Mouse (Mus musculus): ENCODE results near the gene Ptprn. TPM values are rescaled to one million over a fixed set of nuclear protein-coding genes. Genes with fewer than 3 reads are reported as not detected.

Gene Ptprn
- total RNA-seq, 2 experiments from 2014 or later, result 395 to 416 TPM

DNA sequence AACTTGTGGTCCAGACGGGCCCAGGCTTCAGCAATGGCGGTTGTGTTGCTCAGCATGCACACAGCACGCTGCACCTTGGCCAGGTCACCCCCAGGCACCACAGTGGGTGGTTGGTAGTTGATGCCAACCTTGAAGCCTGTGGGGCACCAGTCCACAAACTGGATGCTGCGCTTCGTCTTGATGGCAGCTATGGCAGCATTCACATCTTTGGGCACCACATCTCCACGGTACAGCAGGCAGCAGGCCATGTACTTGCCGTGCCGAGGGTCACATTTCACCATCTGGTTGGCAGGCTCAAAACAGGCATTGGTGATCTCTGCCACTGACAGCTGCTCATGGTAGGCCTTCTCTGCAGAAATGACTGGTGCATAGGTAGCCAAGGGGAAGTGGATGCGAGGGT, 48.5 kb downstream of the Ptprn start:
- peak overlapping the region; percentile 24; the same call in 1 of the 2 replicates for H3K4me3 ChIP-seq
- no peak for DNase-seq (ENCODE audit: low spot score in 2 of 2)
- peak overlapping the region; percentile 63 for H3K27ac ChIP-seq
- no peak for TF ChIP-seq CTCF (conservative IDR thresholded peaks at IDR 0.05)

DNA sequence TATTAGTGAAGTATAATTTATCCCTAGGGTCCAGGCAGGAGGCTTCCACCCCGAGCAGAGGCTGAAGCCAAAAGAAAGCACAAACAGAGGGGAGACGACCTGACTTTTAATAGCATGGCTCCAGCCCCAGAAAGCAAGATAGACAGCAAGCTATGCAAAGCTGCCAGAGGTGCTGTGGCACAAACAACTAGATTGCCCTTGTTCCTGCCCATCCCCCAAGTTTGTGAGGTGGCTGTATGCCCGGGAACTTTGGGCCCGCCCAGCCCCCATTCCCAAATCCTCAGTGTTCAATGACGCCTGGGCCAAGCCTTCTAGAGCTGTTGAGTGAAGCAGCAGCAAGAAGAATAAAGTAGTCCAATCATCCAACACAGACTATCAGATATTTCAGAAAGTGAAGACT, 49.4 kb downstream of the Ptprn start:
- peak; percentile 70 to 80 for DNase-seq (ENCODE audit: low spot score in 2 of 2)
- Histone ChIP-seq H3K27ac (peak overlapping the region; percentile 63), H3K4me3 (peak overlapping the region; percentile 24; the same call in 1 of the 2 replicates)
- no peak for TF ChIP-seq CTCF (conservative IDR thresholded peaks at IDR 0.05)

DNA sequence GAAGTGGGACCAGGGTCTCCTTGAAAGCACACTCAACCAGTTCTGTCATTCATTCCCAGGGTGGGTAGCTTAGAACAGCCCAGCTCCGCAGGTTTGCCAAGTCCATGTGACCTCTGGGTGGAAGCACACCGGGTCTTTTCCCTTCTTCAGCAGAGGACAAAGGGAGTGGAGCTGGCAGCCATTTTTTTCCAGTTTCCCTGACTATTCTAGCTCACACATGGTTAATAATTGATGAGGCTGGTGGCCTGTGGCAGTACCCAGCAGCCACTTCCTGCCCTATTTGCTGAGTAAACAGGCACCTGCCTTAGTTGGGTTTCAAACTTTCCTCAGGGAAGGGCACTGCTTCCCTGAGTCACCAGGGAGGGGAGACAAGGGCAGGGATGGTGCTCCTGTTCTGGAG, 49.9 kb downstream of the Ptprn start:
- Histone ChIP-seq H3K4me3 (no peak overlapping the region; the same call in 1 of the 2 replicates), H3K27ac (peak overlapping the region; percentile 63)
- no peak for DNase-seq (ENCODE audit: low spot score in 2 of 2)
- no peak for TF ChIP-seq CTCF (conservative IDR thresholded peaks at IDR 0.05)

DNA sequence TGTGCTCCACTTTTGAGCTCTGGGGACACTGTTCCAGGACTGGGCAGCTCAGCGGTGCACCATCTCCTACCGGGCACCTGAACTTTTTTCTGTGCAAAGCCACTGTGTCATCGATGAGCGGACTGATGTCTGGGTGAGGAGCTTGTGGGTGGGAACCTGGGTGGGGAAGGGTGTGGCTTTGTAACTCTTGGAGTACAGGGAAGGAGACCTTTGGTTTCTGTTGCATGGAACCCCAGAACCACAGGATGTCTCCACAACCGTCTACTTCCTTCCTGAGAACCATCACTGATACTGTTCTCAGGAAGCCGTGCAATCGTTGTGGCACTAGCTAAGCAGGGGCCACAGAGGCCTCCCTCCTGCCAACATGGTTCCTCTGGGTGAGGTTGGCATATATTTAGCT, 51.2 kb downstream of the Ptprn start:
- no peak overlapping the region for H3K27ac ChIP-seq
- no peak for TF ChIP-seq CTCF (conservative IDR thresholded peaks at IDR 0.05)
- H3K4me3 ChIP-seq, result no peak overlapping the region
- DNase-seq (ENCODE audit: low spot score in 2 of 2), result no peak

DNA sequence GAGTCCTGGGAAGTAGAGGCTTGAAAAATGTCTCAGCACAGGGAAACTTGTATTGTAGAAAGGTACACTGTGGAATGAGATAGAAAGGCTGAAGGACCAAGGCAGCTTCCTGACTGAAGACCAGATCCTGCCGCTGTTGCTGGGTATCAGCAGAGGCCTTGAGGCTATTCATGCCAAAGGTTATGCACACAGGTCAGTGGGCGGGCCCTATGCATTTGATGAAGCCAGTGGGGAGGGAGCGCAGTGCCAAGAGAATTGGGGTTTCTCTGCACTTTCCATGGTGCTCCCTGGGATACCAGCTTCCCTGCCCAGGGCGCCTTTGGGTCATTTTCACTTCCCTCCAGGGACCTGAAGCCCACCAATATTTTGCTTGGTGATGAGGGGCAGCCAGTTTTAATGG, 51.8 kb downstream of the Ptprn start:
- no peak overlapping the region for H3K4me3 ChIP-seq
- no peak for DNase-seq (ENCODE audit: low spot score in 2 of 2)
- TF ChIP-seq CTCF (conservative IDR thresholded peaks at IDR 0.05), result no peak
- no peak overlapping the region for H3K27ac ChIP-seq

DNA sequence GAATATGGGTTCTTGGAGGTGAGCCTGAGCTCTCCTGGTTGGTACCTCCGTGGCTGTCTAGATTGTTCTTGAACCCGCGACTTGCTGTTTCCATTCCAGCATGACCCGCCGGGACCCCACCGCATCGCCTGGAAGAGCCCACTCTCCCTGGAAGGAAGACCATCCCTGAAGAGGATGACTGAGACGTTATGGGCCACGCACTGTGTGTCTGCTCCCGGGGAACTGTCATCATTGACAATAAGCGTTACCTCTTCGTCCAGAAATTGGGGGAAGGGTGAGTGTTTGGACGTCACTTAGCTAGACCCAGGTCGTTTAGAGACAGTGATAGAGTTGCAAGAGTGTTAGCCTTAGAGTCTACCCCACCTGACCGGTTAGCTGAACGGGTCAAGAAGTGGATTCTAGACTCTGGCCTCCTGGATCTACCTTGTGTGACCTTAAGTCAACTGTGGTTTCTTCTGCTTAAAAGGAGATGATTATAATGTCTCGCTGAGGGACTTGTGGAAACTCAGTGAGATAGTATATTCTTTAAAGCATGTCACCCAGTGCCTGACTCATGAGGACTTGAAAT, 53.1 kb downstream of the Ptprn start:
- TF ChIP-seq CTCF (conservative IDR thresholded peaks at IDR 0.05), result no peak
- H3K27ac ChIP-seq, result peak overlapping the region; percentile 96

DNA sequence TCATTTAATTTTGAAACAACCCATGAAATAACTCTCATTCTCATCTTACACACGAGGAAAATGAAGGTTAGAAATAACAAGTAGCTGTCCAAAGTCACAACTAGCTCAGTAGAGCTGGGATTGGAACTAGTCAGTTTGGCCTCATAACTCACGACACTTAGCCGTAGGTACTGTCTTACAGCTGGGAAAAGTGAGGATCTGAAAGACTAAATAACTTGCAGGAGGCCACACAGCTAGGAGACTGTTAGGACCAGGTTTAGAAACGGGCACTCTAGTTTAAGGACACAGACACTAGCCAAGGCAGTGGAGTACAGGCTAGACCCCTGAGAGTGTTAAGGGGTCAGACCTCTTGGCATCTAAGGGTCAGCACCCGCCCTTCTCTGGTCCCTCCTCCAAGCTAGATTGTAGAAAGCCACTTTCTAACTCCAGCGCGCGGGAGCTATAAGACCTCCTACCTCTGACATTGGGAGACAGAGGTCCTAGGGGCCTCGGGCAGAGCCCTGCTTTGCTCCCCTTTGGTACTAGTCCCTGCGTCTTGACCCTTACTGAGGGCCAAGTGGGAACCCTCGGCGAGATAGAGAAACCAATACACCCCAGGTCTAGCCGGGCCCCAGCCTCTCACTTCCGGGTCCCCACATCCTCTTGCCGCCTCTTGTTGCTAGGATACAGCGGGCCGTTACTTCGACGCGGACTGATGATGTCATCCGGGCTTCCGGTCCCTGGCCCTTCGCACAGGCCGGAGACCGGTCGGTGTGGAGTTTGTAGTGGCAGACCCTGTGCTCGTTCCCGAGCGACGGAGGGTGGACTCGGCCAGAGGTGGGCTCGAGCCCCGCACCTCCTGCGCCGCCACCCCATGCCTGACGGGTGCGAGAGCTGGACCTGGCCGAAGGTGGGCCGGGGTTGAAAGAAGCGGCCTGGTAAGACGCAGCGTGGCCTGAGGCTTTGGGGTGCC, 53.9 kb downstream of the Ptprn start, which contains the start of the genes Glb1l and Stk16:
TSS of gene Glb1l (minus strand) at position 678 of the 952 bp plus-strand sequence.
TSS of gene Stk16 (plus strand) at position 703 of the 952 bp plus-strand sequence.
- H3K4me3 ChIP-seq, result peak within 1 kb of the TSS; percentile 100

More for the DNA sequence above, 53.1 kb downstream of the Ptprn start:
- peak overlapping the region; percentile 100 for H3K4me3 ChIP-seq
- DNase-seq (ENCODE audit: low spot score in 2 of 2), result no peak

DNA sequence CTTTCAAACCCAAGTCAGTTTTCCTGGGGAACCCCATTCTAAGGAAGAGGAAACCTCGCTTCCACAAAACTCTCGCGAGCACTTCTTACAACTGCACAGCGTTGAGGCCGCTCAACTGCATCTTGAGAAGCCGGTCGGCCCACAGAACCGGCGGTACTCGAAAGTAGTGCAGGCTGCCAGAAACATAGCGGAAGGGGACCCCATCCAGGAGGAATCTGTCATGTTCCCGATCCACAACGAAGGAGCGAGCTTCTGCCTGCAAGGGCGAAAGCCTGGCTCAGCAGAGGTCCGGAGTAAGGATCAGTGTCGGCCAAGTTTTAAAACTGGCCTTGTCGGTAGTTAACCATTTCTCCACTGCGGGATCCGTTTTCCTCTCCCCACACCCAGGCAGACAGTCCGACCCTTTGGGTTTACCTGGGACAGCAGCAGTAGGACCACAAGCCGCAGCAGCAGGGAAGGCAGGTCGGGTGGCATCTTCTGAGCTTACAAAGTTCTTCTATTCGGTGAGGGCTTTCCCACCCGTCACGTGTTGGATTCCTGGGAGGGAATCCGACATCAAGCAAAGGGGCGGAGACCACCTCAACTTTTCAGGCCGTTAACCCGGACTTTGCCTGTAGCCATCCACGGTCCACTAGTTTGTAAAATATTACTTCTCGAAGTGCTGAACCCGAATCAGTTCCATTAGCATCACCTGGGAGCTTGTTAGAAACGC, 55.2 kb downstream of the Ptprn start:
- DNase-seq (ENCODE audit: low spot score in 2 of 2), result no peak
- peak overlapping the region; percentile 19; the same call in 1 of the 2 replicates for H3K27ac ChIP-seq
- 0 out of 2 replicates have a peak, but pooled peaks have one; percentile 6 for TF ChIP-seq CTCF (conservative IDR thresholded peaks at IDR 0.05)

More for the DNA sequence above, 53.9 kb downstream of the Ptprn start, which contains the start of the genes Glb1l and Stk16:
- H3K27ac ChIP-seq, result peak within 1 kb of the TSS; percentile 96
- no peak for TF ChIP-seq CTCF (conservative IDR thresholded peaks at IDR 0.05)
- peak; percentile 94 to 98 for DNase-seq (ENCODE audit: low spot score in 2 of 2)

DNA sequence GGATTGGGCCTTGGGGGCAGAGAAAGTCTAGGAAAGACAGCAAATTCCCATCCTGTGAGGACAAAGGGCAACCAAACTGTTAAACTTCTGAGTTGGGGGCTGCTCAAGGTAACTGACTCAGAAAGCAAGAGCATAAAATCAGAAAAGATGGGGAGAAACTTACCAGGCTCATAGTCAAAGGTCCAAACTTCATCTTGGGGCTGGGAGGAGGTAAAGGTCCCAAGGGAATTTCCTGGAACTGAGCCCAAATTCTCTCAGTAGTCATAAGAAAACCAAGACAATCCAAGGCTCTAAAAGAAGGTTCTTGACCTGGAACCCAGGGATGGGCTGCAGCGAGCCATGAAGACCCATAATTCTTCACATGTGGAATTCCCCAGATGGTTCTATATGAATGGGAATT, 63.1 kb downstream of the Ptprn start:
- TF ChIP-seq CTCF (conservative IDR thresholded peaks at IDR 0.05), result no peak
- H3K4me3 ChIP-seq, result no peak overlapping the region
- DNase-seq (ENCODE audit: low spot score in 2 of 2), result no peak
- H3K27ac ChIP-seq, result no peak overlapping the region

More for the DNA sequence above, 55.2 kb downstream of the Ptprn start:
- peak overlapping the region; percentile 36 for H3K4me3 ChIP-seq

Small RNAs within 50 kb of the gene (microRNA-seq; reads per million reads assigned to microRNA genes)
- gene Gm27943, result 0 reads per million in 2 experiments

Other genes starting within 250 kb of the Ptprn start
- 1 to 10 TPM; 1.9 to 2.0 TPM for gene Nhej1, start 139.3 kb downstream of the Ptprn start, total RNA-seq (2021)
- under 1 TPM in 1 of 2 experiments, not detected in 1; 0.23 TPM for gene Slc23a3, start 130.6 kb downstream of the Ptprn start, total RNA-seq (2021)
- 10 to 100 TPM; 31.2 to 32.0 TPM for gene Cnppd1, start 121.8 kb downstream of the Ptprn start, total RNA-seq (2021)
- 100 to 1,000 TPM; 178 to 179 TPM for gene Retreg2, start 121.7 kb downstream of the Ptprn start, total RNA-seq (2021)
- 10 to 100 TPM; 31.9 to 41.8 TPM for gene Zfand2b, start 95.9 kb downstream of the Ptprn start, total RNA-seq (2021)
- 10 to 100 TPM; 26.9 to 31.4 TPM for gene Abcb6, start 84.1 kb downstream of the Ptprn start, total RNA-seq (2021)
- 10 to 100 TPM; 28.4 to 30.4 TPM for gene Ankzf1, start 72.4 kb downstream of the Ptprn start, total RNA-seq (2021)
- gene Atg9a, start 72.3 kb downstream of the Ptprn start, total RNA-seq (2021), result 100 to 1,000 TPM; 106 to 113 TPM
- gene Glb1l, start 53.7 kb downstream of the Ptprn start, total RNA-seq (2021), result 10 to 100 TPM; 16.9 to 17.7 TPM
- gene Stk16, start 53.7 kb downstream of the Ptprn start, total RNA-seq (2021), result 10 to 100 TPM; 88.6 to 93.7 TPM
- 100 to 1,000 TPM; 533 to 543 TPM for gene Tuba4a, start 44.6 kb downstream of the Ptprn start, total RNA-seq (2021)
- not detected for gene A630095N17Rik, start 32.4 kb downstream of the Ptprn start, total RNA-seq (2021)
- gene Dnajb2, start 28.1 kb downstream of the Ptprn start, total RNA-seq (2021), result 10 to 100 TPM; 69.6 to 82.8 TPM
- gene Resp18, start 13.9 kb upstream of the Ptprn start, total RNA-seq (2021), result 100 to 1,000 TPM in 1 of 2 experiments, 10 to 100 TPM in 1; 82.5 to 106 TPM
- 10 to 100 TPM; 49.1 to 50.0 TPM for gene Dnpep, start 53.5 kb upstream of the Ptprn start, total RNA-seq (2021)
- under 1 TPM; 0.88 to 1.00 TPM for gene Des, start 95.8 kb upstream of the Ptprn start, total RNA-seq (2021)
- gene Speg, start 110.8 kb upstream of the Ptprn start, total RNA-seq (2021), result 100 to 1,000 TPM; 168 to 179 TPM
- 10 to 100 TPM; 72.9 to 76.0 TPM for gene Gmppa, start 171.4 kb upstream of the Ptprn start, total RNA-seq (2021)
- 1 to 10 TPM; 5.5 to 7.1 TPM for gene Asic4, start 185.9 kb upstream of the Ptprn start, total RNA-seq (2021)
- gene Chpf, start 214.8 kb upstream of the Ptprn start, total RNA-seq (2021), result 10 to 100 TPM; 80.5 to 86.6 TPM
- gene Tmem198, start 215.0 kb upstream of the Ptprn start, total RNA-seq (2021), result 10 to 100 TPM; 64.0 to 65.4 TPM
- gene Obsl1, start 241.9 kb upstream of the Ptprn start, total RNA-seq (2021), result 10 to 100 TPM; 20.6 to 25.9 TPM
- gene Inha, start 242.6 kb upstream of the Ptprn start, total RNA-seq (2021), result 10 to 100 TPM; 15.3 to 16.5 TPM

Measured in layer of hippocampus, adult 2 months (tissue).